Mouse (Mus musculus) fibroblast of lung, adult 2 months (primary cell): ENCODE measurements around the gene Efna2.

Source experiments
- DNase-seq: peaks from one replicate; pipeline ENCODE4 v3.0.0-alpha.2; 2011; ENCODE audit warnings: low read depth

Gene Efna2

DNA sequence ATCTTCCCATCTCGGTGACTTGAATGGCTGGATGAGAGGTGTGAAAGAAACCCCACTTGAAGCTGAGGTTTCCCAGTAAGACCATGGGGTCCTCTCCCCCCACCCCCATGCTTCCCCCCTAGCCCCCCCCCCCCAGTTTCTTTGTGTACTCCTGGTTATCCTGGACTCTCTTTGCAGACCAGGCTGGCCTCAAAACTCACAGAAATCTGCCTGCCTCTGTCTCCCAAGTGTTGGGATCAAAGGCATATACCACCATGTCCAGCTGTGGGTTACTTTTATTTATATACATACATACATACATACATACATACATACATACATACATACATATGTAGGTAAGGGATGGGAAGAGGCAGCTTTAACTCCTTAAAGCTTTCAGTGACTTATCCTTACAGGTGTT lies 10.2 kb upstream of the Efna2 start:
- no peak for DNase-seq

DNA sequence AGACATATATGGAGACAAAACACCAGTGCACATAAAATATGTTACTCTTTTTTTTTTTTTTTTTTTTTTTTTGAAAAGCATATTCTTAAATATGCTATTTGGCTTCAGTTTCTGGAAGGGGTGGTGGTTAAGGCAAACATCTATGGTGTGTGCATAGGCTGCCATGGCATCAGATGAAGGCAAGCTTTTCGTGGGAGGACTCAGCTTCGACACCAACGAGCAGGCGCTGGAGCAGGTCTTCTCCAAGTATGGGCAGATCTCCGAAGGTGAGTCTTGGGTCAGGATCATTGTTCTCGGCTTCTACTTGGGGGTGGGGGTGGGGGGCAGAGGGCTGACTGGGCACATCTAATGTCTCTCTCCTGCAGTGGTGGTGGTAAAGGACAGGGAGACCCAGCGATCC lies 9.6 kb upstream of the Efna2 start:
- DNase-seq, result no peak

DNA sequence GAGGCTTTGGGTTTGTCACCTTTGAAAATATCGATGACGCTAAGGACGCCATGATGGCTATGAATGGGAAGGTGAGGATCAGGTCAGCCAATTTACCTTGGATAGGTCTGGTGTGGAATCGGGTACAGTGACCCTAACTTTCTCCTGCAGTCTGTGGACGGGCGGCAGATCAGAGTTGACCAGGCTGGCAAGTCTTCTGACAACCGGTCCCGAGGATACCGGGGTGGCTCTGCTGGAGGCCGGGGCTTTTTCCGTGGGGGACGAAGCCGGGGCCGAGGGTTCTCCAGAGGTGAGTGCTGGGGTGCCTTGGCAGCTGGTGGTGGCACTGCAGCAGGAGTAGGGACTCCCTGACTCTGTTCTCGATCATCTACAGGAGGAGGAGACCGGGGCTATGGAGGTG lies 9.2 kb upstream of the Efna2 start:
- no peak for DNase-seq

DNA sequence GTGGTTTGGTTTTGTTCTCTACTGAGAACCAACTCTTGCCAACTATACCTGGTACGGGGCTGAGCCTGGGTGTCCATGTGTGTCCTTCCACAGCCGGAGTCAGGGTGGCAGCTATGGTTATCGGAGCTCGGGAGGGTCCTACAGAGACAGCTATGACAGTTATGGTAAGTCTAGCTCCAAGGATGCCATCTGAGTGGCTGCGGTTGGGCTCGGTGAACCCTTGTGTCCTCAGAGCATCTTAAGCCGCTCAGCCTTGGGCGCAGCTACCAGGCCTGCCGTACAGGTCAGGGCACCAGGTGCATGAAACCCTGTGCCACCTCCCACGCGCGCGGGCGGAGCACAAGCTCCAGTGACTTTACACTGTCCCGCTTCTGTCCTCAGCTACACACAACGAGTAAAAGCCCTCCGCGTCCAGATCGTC lies 8.7 kb upstream of the Efna2 start:
- DNase-seq, result no peak

DNA sequence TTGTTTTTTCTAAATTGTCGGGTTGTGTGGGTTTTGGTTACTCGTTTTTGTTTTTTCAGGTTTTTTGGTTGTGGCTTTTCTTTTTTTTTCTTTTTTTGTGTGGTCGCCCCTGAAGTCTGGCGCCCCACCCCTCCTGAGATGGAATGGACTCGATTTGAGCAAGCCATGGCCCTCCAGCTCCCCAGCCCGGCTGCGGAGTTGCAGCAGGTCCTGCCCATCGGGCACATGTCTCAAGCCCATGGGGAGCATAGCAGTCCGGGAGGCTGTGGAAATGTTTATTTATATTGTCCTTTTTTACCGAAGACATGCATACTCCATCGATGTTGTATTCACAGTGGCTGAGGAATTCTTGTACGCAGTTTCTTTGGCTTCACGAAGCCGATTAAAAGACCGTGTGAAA lies 8.0 kb upstream of the Efna2 start:
- DNase-seq, result no peak

DNA sequence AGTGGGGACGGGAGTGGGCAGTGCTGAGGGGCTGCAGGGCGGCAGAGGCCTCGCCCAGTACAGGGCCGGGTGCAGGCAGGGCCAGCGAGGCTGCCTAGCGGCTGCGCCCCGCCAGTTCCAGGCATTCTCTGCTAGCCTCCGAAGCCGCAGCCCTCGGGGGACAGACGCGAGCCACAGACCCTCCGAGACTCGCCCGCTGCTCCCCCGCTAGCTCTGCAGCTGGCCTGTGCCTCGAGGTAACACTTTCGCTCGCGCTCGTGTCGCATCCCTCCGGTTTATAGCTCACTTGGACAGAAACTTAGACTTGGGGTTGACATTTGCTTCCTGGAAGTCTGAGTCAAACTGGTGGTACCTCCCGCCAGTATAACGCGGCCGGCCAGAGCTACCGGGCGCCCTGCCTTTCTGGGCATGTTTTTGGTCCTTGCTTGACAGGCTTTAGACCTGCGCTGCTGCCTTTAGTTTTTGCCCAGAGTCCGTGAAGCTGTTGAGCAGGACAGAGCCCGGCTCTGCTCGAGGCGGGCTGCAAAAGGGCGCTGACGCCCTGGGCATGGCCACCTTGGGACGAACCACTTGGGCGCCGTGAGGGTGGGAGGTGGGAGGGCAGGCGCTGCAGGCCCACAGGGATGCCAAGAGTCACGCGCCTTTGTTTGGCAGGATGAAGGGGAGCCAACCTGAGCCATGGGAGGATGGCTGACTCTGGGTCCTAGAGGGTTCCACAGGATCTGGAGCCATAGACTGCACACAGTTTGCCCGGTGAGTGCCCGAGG lies 7.3 kb upstream of the Efna2 start:
- no peak for DNase-seq

DNA sequence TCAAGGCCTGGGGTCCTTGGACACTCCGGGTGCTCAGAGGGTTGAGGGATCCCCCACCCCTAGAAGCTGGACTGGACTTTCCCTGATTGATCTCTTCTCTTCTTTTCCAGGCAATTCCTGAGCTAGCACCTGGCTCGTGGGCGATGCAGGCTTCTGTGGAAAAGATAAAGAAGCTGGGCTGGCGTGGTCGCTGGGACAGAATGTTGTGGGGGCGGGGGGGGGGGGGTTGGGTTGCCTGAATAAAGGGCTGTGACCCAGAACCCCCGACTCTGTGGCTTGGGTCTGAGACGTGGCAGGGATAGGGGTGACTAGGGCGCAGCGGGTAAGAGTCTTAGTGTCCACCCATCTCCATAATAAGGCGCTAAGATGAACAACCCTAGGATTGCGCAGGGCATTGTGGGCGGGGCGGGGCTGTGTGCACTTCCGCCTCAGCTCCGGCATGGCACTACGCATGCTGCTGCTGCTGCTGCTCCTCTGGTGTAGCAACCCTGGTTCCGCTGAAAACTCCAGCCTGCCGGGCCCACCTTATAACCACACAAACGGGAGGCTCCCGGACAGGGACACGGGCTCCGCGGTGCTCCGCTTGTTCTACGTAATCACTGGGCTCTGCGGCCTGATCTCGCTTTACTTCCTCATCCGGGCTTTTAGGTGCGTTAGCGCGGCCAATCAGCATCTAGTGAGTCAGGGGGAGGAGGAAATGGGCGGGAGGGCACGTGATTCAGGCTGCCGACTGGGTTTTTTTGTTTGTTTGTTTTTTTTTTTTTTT lies 6.6 kb upstream of the Efna2 start, which contains the start of gene 1600002K03Rik:
Gene 1600002K03Rik, plus strand, starts transcription at position 418 of the 766 bp plus-strand sequence.
- DNase-seq, result no peak

DNA sequence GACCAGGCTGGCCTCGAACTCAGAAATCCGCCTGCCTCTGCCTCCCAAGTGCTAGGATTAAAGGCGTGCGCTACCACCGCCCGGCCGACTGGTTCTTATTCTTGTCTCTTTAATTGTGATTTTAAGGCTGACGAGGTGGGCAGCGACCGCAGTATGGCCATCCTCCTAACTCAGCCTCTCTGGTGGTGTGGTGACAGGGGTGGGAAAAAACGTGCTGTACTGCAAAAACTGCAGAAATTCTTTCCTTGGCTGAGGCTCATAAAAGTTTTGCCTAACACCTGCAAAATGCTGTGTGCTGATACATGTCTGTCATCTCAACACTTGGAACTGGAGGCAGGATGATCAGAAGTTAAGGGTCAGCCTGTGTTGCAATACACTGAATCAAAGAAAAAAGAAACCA lies 5.9 kb upstream of the Efna2 start:
- DNase-seq, result no peak

DNA sequence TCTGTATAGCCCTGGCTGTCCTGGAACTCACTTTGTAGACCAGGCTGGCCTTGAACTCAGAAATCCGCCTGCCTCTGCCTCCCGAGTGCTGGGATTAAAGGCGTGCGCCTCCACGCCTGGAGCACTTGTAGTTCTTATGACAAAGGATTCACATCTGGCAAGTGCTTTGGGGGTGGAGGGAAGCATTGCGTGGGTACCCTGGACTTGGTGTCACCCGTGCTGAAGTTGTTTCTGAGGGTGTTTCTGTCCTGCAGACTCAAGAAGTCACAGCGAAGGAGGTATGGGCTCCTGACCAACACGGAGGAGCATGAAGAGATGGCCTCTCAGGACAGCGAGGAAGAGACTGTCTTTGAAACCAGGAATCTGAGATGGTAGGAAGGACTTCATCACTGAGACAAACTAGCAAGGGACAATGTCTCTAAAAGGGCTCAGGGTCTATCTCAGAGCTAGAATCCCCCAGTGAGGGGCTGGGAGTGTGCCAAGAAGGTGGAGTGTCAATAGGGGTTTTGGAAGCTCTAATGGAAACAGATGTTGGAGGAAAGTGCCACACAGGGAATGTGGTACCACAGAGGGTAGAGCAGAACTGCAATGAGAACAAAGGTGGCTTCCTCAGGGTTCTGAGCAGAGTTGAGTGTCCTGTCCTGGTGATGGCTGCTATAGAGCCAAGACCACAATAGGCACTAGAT lies 5.2 kb upstream of the Efna2 start:
- no peak for DNase-seq

DNA sequence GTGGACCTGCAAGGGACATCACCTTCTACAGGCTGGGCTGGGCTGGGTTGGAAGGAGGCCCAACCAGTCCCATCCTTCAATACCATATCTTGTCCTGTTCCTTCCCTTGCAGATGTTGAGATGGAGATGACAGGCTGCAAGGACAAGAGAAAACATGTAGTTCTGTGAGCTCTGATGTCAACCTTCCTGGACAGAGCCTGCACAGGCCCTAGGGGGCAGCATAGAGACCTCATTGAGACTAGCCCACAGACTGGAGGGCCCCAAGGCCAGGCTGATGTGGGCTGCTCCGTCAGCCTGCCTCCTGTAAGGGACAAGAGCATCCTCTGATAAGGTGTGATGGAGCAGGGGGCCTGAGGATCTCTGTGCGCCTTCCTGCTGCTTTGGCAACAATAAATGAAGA lies 4.6 kb upstream of the Efna2 start:
- DNase-seq, result no peak

DNA sequence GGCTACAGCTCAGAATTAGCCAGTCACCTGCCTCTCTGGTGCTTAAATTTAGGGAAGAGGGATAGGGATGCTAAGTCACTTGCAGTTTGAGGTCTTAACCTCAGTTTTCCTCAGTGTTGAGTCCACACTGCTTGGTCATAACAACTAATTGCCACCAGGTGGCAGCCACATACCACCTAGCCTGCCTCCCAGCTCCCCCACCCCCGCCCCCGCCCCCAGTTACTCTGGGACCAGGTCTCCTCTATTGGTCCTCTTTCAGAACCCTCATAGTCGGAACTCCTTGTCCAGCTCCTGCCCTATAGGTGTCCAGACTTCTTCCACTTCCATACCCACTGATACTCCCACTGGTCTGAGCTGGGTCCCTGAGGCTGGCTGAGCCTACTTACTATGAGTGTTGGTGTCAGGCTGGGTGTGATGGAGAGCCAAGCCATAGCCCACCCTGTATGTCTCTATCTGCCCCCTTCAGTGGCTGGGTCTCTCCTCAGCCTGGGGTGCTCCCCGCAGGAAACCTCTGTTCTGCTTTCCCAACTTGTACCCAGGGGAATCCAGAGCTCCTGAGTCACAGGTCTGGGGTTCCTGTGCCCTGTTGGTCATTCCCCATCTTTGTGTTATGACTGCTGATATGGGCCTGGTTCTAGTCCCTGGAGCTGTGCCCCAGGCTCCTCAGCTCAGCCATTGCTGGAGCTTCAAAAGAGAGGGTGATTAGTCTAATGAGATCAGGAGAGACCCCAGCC lies 3.6 kb upstream of the Efna2 start:
- no peak for DNase-seq

DNA sequence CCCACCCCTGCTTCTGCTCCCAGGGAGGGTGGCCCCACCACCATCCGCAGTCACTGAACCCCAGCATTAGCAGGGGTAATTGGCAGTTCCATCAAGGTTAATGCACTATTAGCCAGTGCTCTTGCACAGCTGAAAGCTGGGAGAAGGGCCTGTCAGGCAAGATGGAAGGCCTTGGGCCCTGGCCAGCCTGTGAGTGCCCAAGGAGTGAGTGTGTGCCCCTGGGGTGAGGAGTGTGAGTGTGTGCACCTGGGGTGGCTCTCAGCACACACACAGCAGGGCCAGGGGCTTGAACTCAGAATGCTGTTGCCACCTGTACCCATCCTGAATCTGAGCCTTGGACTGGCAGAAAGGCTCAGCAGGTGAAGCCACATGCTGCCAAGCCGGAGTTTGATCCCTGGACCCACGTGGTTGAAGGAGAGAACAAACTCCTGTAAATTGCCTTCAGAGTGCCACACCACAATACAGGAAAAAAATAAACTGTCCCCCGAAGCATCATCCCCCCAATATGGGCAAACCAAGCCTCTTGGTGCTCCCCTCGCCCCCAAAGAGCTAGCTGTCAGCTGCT lies 2.9 kb upstream of the Efna2 start:
- no peak for DNase-seq

DNA sequence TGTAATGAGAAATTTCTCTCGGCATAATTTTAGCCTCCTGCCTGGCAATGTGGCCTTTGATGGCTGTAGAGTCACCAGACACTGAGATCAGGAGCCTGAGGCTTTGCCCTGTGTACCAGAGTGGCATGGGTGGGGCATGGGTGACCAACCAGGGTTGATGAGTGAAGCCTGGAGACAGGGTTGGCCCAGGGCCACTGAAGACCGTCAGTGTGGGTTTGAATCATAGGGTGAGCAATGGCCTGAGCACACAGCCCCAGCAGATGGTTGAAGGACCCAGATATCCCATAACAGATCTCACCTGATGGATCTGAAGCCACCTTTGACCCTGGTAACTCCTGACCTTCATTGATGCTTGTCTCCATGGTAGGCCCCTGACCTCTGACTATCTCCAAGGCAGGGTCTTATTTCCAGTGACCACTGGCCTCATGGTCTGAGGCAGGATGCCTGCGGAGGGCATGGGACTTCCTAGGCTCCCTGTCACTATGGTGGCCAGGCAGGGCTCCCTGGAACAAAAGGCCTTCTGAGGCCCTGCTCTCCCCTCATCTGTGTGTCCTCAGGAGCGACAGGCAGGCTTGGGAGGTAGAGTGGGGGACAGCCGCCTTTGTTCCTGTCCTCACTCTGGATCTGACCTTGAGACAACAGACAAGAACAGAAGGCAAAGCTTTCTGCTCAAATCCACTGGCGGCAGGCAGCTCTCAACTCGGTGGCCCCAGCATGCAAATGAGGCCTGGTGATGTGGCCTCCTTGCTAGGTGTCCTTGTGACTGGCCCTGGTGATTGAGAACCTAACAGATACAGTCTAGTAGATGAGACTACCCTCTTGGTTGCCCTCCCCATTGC lies 1.6 kb upstream of the Efna2 start:
- no peak for DNase-seq

DNA sequence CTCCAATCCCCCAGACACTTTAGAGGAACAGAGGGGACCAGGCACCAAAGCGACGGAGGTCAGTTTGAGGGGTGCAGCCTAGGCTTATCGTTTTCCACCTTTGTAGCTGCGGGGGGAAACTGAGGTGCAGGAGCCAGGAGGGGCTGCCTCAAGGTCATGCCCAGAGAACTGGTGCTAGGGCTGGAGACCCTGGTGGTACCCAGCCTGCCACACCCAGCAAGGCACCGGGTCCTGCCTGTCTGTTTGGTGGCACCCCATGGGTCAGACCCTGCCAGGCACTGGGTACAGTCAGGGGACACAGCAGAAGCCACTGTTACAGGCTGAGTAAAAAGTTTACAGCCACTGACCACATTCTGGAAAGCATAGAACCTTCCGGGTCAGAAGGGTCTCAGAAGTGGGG lies 1.0 kb downstream of the Efna2 start:
- DNase-seq, result no peak

DNA sequence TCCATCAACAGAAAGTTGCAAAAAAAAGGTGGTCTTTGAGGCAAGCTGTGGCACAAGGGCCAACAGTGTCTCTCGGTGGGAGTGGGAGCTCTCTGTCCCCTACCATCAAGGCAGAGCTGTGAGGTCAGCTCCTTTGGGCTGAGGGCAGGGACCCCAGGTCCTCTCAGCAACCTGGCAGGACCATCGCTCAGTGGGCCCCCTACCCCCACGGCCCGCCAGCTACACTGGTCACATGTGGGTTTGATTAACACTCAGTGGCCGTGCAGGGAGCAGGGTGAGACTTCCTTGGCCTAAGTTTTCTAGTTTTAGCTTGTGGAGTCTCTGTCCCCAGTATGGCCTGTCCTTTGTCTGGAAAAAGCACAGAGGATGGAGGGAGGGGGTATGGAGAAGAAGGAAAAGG lies 1.5 kb downstream of the Efna2 start:
- no peak for DNase-seq

DNA sequence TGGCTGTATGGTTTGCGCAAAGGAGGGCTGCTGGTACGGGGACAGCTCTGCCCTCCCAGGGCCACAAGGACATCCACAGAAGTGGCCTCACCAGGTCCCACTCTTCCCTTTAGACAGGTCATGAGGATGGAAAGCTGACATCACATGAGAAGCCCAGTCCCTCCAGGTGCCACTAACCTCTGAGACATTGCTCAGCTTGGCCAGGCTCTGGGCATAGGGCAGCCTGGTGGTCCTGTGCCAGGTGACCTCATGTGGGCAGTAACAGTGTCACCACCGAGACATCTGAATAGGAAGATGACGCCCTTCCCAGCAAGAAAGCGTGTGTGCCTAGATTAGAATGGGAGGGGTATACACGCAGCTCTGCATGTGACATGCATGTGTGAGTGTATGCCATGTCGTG lies 3.3 kb downstream of the Efna2 start:
- DNase-seq, result no peak

DNA sequence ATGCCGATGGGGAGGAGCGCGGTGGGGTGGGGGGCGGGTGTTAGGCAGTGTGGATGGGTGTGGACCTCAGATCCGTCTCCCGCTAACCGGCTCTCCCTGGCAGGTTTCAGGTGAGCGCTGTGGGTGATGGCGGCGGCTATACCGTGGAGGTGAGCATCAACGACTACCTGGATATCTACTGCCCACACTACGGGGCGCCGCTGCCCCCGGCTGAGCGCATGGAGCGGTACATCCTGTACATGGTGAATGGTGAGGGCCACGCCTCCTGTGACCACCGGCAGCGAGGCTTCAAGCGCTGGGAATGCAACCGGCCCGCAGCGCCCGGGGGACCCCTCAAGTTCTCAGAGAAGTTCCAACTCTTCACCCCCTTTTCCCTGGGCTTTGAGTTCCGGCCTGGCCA lies 7.4 kb downstream of the Efna2 start:
- no peak for DNase-seq

DNA sequence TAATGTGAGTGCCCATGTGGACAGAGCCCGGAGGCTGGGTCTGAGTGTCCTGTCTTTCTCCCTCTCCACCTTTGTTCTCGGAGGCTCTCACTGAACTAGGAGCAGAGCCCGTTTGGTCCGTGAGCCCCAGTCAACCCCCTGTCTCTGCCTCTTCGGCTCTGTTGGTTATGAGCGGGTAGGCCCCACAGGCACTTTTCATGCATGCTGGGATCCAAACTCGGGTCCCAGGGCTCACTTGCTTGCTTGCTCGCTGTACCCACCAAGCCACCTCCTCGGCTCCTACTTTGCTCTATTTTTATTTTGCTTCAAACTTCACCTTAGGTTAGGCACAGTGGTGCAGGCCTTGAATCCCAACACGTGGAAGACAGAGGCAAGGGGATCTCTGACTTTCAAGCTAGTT lies 8.5 kb downstream of the Efna2 start:
- DNase-seq, result no peak

DNA sequence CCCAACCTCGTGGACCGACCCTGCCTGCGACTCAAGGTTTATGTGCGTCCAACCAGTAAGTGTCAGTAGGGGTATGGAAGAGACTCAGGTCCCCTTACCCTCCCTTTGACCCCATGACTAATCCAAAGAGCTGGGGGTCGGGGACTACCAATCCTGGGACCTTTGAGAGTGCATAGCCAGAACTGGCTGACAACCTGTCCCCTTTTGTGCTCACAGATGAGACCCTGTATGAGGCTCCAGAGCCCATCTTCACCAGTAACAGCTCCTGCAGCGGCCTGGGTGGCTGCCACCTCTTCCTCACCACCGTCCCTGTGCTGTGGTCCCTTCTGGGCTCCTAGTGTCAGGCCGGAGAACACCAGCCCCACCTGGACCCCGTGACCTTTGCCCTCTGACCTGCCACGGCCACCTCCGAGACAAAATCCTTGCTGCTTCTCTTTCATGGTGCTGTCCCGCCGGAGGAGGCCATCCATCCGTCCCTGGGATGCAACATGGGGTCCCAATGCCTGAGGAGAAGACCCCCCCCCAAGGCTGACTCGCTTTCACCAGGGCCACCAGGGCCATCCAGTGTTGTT lies 9.3 kb downstream of the Efna2 start:
- no peak for DNase-seq

DNA sequence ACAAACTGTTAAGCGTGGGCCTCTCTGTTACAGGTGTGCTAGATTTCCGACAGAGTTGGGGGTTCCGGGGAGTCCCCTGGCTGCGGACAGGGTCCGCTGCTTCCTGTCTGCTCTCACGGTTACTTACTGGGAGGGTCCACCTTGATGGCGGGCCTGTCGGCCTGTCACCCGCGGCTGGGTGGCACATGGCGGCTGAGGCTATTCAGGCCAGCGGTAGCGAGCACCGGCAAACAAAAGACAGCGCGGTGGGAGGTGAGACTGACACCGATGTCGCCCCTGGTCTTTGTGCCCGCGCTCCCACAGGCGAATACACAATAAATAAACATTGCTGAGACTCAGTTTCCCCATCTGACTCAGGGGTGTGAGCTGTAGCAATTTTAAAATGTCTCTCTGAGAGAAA lies 10.7 kb downstream of the Efna2 start:
- no peak for DNase-seq
